Mouse (Mus musculus) hematopoietic multipotent progenitor cell, adult 10-12 weeks (in vitro differentiated cells): ENCODE measurements around the gene Aplnr. TPM values are rescaled to one million over a fixed set of nuclear protein-coding genes. Genes with fewer than 3 reads are reported as not detected.

Source experiments
- polyA plus RNA-seq: library from polyadenylated mRNA; stranded (reverse); fragments of >175 nt; gene quantifications from 2 replicates; pipeline ENCODE4 v1.2.3, GENCODE M21; 2012; ENCODE audit warnings: low replicate concordance

The Aplnr gene
- 0.03 and 0.21 TPM in 2 replicates for polyA plus RNA-seq

GRCm38 (mm10) chr2:85136089-85136488, at the start of gene Aplnr:
Aplnr (plus strand) TSS chr2:85136225.

Other genes with a start within 250 kb of the Aplnr start
- gene Rtn4rl2, start 249.5 kb upstream of the Aplnr start, polyA plus RNA-seq: 0.39 and 1.8 TPM in 2 replicates
- 2.8 and 7.7 TPM in 2 replicates for gene Slc43a3, start 199.6 kb upstream of the Aplnr start, polyA plus RNA-seq
- gene Prg2, start 155.8 kb upstream of the Aplnr start, polyA plus RNA-seq: 1.1 and 1.2 TPM in 2 replicates
- 0.98 and 1.2 TPM in 2 replicates for gene Prg3, start 148.0 kb upstream of the Aplnr start, polyA plus RNA-seq
- 36.7 and 66.3 TPM in 2 replicates for gene Ssrp1, start 99.0 kb upstream of the Aplnr start, polyA plus RNA-seq
- gene P2rx3, start 98.8 kb upstream of the Aplnr start, polyA plus RNA-seq: 0.08 TPM in 1 of 2 replicates, not detected in the other
- 34.0 and 38.7 TPM in 2 replicates for gene Tnks1bp1, start 88.2 kb upstream of the Aplnr start, polyA plus RNA-seq
- gene Lrrc55, start 61.0 kb downstream of the Aplnr start, polyA plus RNA-seq: 0.04 TPM in 1 of 2 replicates, not detected in the other
- gene Olfr987, start 203.1 kb downstream of the Aplnr start, polyA plus RNA-seq: not detected in 2 replicates
- not detected in 2 replicates for gene Olfr988, start 227.0 kb downstream of the Aplnr start, polyA plus RNA-seq